Mouse (Mus musculus) CH12.LX (cell line): ENCODE measurements around the gene Bnc2. TPM values are rescaled to one million over a fixed set of nuclear protein-coding genes. Genes with fewer than 3 reads are reported as not detected.

ENCODE experiments used
- DNase-seq: peaks from one replicate; pipeline ENCODE4 v3.0.0-alpha.2; 2013; ENCODE audit errors: extremely low read depth
- H3K27ac ChIP-seq: 2 replicates; pipeline ENCODE4 v1.5.1; 2012; ENCODE audit warnings: low read depth, mild to moderate bottlenecking, control low read depth, moderate library complexity; ENCODE audit not compliant: insufficient read depth
- H3K27me3 ChIP-seq: replicated peaks from 2 replicates; pipeline ENCODE3; 2012; ENCODE audit warnings: inconsistent platforms
- H3K36me3 ChIP-seq, 2 experiments: replicated peaks in 1 of 2; 2 replicates each; pipeline versions ENCODE3 to v1.6.1; 2012; ENCODE audit warnings: inconsistent platforms in 1 of 2, low read length in 1 of 2, mild to moderate bottlenecking in 1 of 2, mixed read lengths in 1 of 2, moderate library complexity in 1 of 2; ENCODE audit not compliant: control insufficient read depth in 1 of 2, insufficient read depth in 1 of 2
- H3K4me1 ChIP-seq, 2 experiments: 2 replicates each; pipeline ENCODE4 v1.6.1; 2012; ENCODE audit warnings: inconsistent platforms in 1 of 2, moderate library complexity in 1 of 2; ENCODE audit not compliant: insufficient read depth in 2 of 2, control insufficient read depth in 1 of 2
- H3K4me2 ChIP-seq: 2 replicates; pipeline ENCODE4 v1.6.1; 2012; ENCODE audit warnings: low read depth, mild to moderate bottlenecking, control low read depth; ENCODE audit not compliant: poor library complexity, insufficient read depth, severe bottlenecking
- H3K4me3 ChIP-seq, 3 experiments: fragments of 150-350 bp in 1 of 3; sonication (generic) in 1 of 3; replicated peaks in 1 of 3; 2 replicates each; pipeline versions ENCODE3 to v1.5.1; 2011 to 2012; ENCODE audit warnings: low read depth in 2 of 3, low read length in 2 of 3, mild to moderate bottlenecking in 2 of 3, moderate library complexity in 2 of 3, control low read depth in 1 of 3, improper control_type of control experiment in 1 of 3, inconsistent platforms in 1 of 3, mixed read lengths in 1 of 3; ENCODE audit not compliant: poor library complexity in 1 of 3
- H3K79me2 ChIP-seq: replicated peaks from 2 replicates; pipeline ENCODE4 v1.6.1; 2012; ENCODE audit warnings: mild to moderate bottlenecking, moderate library complexity; ENCODE audit not compliant: control insufficient read depth, poor library complexity, insufficient read depth, severe bottlenecking; ENCODE audit errors: extremely low read depth
- H3K9ac ChIP-seq: 2 replicates; pipeline ENCODE4 v1.6.1; 2012; ENCODE audit warnings: low read depth, mild to moderate bottlenecking, control low read depth, moderate library complexity; ENCODE audit not compliant: insufficient read depth
- H3K9me3 ChIP-seq: replicated peaks from 2 replicates; pipeline ENCODE3; 2012; ENCODE audit warnings: low read length, inconsistent platforms, mixed read lengths
- BHLHE40 ChIP-seq: IDR thresholded peaks from 2 replicates; pipeline ENCODE4 v1.6.1; 2011; ENCODE audit warnings: mild to moderate bottlenecking, low read depth, low read length, improper control_type of control experiment
- CHD1 ChIP-seq: IDR thresholded peaks from 2 replicates; pipeline ENCODE4 v1.6.1; 2012; ENCODE audit warnings: low read depth, low read length, improper control_type of control experiment, inconsistent platforms
- CHD2 ChIP-seq: IDR thresholded peaks from 2 replicates; pipeline ENCODE4 v1.6.1; 2011; ENCODE audit warnings: low read length, improper control_type of control experiment
- E2F4 ChIP-seq: IDR thresholded peaks from 2 replicates; pipeline ENCODE4 v1.6.1; 2011; ENCODE audit warnings: low read depth, low read length, improper control_type of control experiment; ENCODE audit not compliant: insufficient replicate concordance
- ELF1 ChIP-seq: IDR thresholded peaks from 2 replicates; pipeline ENCODE4 v1.6.1; 2014; ENCODE audit warnings: low read depth, mild to moderate bottlenecking, inconsistent platforms, low read length, improper control_type of control experiment
- EP300 ChIP-seq: IDR thresholded peaks from 2 replicates; pipeline ENCODE4 v1.6.1; 2011; ENCODE audit warnings: low read length, improper control_type of control experiment
- ETS1 ChIP-seq: conservative IDR thresholded peaks from 2 replicates; pipeline ENCODE4 v1.6.1; 2012; ENCODE audit warnings: low read depth, mild to moderate bottlenecking, inconsistent platforms, low read length, improper control_type of control experiment, moderate library complexity
- GABPA ChIP-seq: IDR thresholded peaks from 2 replicates; pipeline ENCODE4 v1.6.1; 2012; ENCODE audit warnings: low read depth, low read length, improper control_type of control experiment, inconsistent platforms; ENCODE audit not compliant: insufficient replicate concordance
- JUND ChIP-seq: conservative IDR thresholded peaks from 2 replicates; pipeline ENCODE4 v1.6.1; 2011; ENCODE audit warnings: low read depth, low read length, improper control_type of control experiment
- MAFK ChIP-seq: IDR thresholded peaks from 2 replicates; pipeline ENCODE4 v1.6.1; 2011; ENCODE audit warnings: low read length, improper control_type of control experiment; ENCODE audit not compliant: insufficient replicate concordance
- MAX ChIP-seq: IDR thresholded peaks from 2 replicates; pipeline ENCODE4 v1.6.1; 2011; ENCODE audit warnings: low read length, improper control_type of control experiment
- MEF2A ChIP-seq: IDR thresholded peaks from 2 replicates; pipeline ENCODE4 v1.6.1; 2014; ENCODE audit warnings: low read depth, mild to moderate bottlenecking, inconsistent platforms, low read length, improper control_type of control experiment, borderline replicate concordance
- MXI1 ChIP-seq: IDR thresholded peaks from 2 replicates; pipeline ENCODE4 v1.6.1; 2011; ENCODE audit warnings: mild to moderate bottlenecking, low read depth, low read length, improper control_type of control experiment
- MYC ChIP-seq: IDR thresholded peaks from 2 replicates; pipeline ENCODE4 v1.6.1; 2011; ENCODE audit warnings: low read depth, mild to moderate bottlenecking, improper control_type of control experiment, low read length
- NELFE ChIP-seq: IDR thresholded peaks from 2 replicates; pipeline ENCODE4 v1.6.1; 2011; ENCODE audit warnings: low read depth, low read length, improper control_type of control experiment
- PAX5 ChIP-seq: IDR thresholded peaks from 2 replicates; pipeline ENCODE4 v1.6.1; 2012; ENCODE audit warnings: low read length, inconsistent platforms, mixed read lengths
- POLR2AphosphoS2 ChIP-seq: IDR thresholded peaks from 2 replicates; pipeline ENCODE4 v1.6.1; 2011; ENCODE audit warnings: low read depth, low read length, improper control_type of control experiment
- RAD21 ChIP-seq: IDR thresholded peaks from 2 replicates; pipeline ENCODE4 v1.6.1; 2011; ENCODE audit warnings: low read depth, mild to moderate bottlenecking, low read length, improper control_type of control experiment, moderate library complexity
- SIN3A ChIP-seq: IDR thresholded peaks from 2 replicates; pipeline ENCODE4 v1.6.1; 2012; ENCODE audit warnings: low read length, improper control_type of control experiment, inconsistent platforms
- SMC3 ChIP-seq: IDR thresholded peaks from 2 replicates; pipeline ENCODE4 v1.6.1; 2011; ENCODE audit warnings: low read depth, low read length, improper control_type of control experiment
- USF1 ChIP-seq: IDR thresholded peaks from 2 replicates; pipeline ENCODE4 v1.6.1; 2014; ENCODE audit warnings: low read depth, mild to moderate bottlenecking, inconsistent platforms, low read length, improper control_type of control experiment
- USF2 ChIP-seq: conservative IDR thresholded peaks from 2 replicates; pipeline ENCODE4 v1.6.1; 2011; ENCODE audit warnings: low read depth, low read length, improper control_type of control experiment
- ZC3H11A ChIP-seq: IDR thresholded peaks from 2 replicates; pipeline ENCODE4 v1.6.1; 2012; ENCODE audit warnings: low read depth, mild to moderate bottlenecking, inconsistent platforms, low read length, improper control_type of control experiment
- ZKSCAN1 ChIP-seq: IDR thresholded peaks from 2 replicates; pipeline ENCODE4 v1.6.1; 2012; ENCODE audit warnings: low read depth, inconsistent platforms, low read length, improper control_type of control experiment, borderline replicate concordance
- dilution Hi-C: fragments of 300-500 bp; cut with MboI; formaldehyde crosslinking; loops from 2 replicates; pipeline ENCODE4 v1.14.3; 2020; ENCODE audit warnings: low sequenced_read_pairs; ENCODE audit not compliant: extremely low pct_unique_long_range_greater_than_20kb, extremely low pct_ligation_motif_present
- in situ Hi-C: fragments of 300-500 bp; cut with MboI; formaldehyde crosslinking; loops from 3 replicates; pipeline ENCODE4 v1.14.3; 2019; ENCODE audit warnings: low sequenced_read_pairs, low pct_ligation_motif_present, low pct_unique_long_range_greater_than_20kb, mixed read lengths
- polyA plus RNA-seq: library from polyadenylated mRNA; unstranded; fragments of >175 nt; gene quantifications from 2 replicates; pipeline ENCODE4 v1.2.1, GENCODE M21; 2012; ENCODE audit warnings: low read depth; ENCODE audit not compliant: insufficient read length
- total RNA-seq, 2 experiments: library from RNA; depleted of rRNA; stranded (reverse); fragments of 300-350 nt in 1 of 2; fragments of >200 nt in 1 of 2; gene quantifications; 2 replicates each; pipeline ENCODE4 v1.2.3; 2012 to 2014

Gene Bnc2
- total and polyA plus RNA-seq, 3 experiments = not detected

DNA sequence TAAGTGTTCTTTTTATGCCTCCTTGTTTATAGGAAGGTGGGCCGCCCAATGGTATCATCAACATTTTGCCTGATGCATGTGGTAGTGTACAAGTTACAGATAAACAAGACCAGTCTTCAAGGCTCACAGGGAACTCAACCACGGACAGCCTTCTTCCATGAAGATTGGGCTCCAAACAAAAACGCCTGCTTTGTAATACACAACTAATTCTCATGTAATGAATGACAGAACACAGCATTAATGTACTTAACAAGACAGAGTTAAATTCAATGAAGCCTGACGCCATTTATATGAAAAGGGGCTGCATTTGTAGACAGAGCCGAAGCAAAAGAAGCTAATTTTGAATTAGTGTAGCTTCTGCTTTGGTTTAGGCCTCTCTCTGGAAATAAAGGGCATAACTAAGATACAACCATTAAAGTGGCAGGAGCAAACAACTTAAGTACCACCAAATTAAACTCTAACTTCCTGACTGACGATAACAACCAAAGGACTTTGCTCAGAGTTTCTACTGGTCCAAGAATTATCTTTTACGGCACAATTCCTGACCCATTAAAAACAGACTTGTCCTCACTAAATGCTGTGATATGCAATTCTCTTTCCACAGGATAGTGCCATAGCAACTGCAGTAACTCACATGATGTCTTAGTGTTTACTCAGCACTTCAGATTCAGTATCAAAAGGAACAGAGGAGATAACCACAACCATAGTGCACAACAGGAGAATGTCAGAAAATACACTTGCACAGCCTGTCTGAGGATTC lies 225.6 kb downstream of the Bnc2 start:
- Histone ChIP-seq H3K79me2 (no peaks in the 10 kb centered on the region), H3K27me3 (no peaks in the 10 kb centered on the region), H3K4me2 (no peak overlapping the region), H3K9me3 (peaks cover 45% of the 10 kb centered on the region), H3K4me1 (no peaks in the 10 kb centered on the region), H3K36me3 (no peaks in the 10 kb centered on the region), H3K27ac (no peak overlapping the region), H3K4me3 (no peak overlapping the region), H3K9ac (no peak overlapping the region)
- TF ChIP-seq PAX5 (no peak), ELF1 (no peak), CHD1 (no peak), MEF2A (no peak), USF1 (no peak), ZC3H11A (no peak), JUND (no peak), GABPA (no peak), NELFE (no peak), USF2 (no peak), RAD21 (no peak), MYC (no peak), MXI1 (no peak), ZKSCAN1 (no peak), SIN3A (no peak), MAX (no peak), EP300 (no peak), POLR2AphosphoS2 (no peak)
- dilution Hi-C loops (no loop called here), in situ Hi-C loops (no loop called here)
- no peak for DNase-seq

DNA sequence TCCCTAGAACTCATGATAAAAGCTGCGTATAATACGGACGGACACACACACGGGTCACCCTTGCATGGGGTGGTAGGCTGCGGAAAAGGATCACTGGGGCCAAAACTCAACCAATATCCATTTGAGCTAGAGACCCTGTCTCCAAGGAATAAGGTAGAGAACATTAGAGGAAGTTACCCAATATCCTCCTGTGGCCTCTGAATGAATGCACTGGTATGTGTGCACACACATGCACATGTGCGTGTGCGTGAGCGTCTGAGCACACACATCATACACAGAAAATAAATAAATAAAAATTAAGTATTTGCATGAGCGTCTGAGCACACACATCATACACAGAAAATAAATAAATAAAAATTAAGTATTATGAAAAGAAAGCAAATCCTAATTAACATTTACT lies 241.8 kb downstream of the Bnc2 start:
- Histone ChIP-seq H3K9me3 (peaks cover 23% of the 10 kb centered on the region), H3K27ac (no peak overlapping the region), H3K4me1 (no peaks in the 10 kb centered on the region), H3K9ac (no peak overlapping the region), H3K36me3 (no peaks in the 10 kb centered on the region), H3K27me3 (no peaks in the 10 kb centered on the region), H3K4me2 (no peak overlapping the region), H3K4me3 (no peak overlapping the region), H3K79me2 (no peaks in the 10 kb centered on the region)
- in situ Hi-C loops (no loop called here), dilution Hi-C loops (no loop called here)
- no peak for DNase-seq
- no peak for TF ChIP-seq E2F4
- no peak for TF ChIP-seq BHLHE40
- TF ChIP-seq MYC = no peak
- no peak for TF ChIP-seq CHD2
- TF ChIP-seq ETS1 = no peak
- no peak for TF ChIP-seq SMC3
- no peak for TF ChIP-seq MAFK
- TF ChIP-seq PAX5 = no peak
- TF ChIP-seq RAD21 = no peak
- TF ChIP-seq EP300 = no peak
- TF ChIP-seq USF1 = no peak
